Mouse (Mus musculus): ENCODE data around the gene Tnfsf13b. TPM values are rescaled to one million over a fixed set of nuclear protein-coding genes. Genes with fewer than 3 reads are reported as not detected.

The Tnfsf13b gene
- polyA plus RNA-seq, 1 experiment from 2014 or later = 0.61 TPM

DNA sequence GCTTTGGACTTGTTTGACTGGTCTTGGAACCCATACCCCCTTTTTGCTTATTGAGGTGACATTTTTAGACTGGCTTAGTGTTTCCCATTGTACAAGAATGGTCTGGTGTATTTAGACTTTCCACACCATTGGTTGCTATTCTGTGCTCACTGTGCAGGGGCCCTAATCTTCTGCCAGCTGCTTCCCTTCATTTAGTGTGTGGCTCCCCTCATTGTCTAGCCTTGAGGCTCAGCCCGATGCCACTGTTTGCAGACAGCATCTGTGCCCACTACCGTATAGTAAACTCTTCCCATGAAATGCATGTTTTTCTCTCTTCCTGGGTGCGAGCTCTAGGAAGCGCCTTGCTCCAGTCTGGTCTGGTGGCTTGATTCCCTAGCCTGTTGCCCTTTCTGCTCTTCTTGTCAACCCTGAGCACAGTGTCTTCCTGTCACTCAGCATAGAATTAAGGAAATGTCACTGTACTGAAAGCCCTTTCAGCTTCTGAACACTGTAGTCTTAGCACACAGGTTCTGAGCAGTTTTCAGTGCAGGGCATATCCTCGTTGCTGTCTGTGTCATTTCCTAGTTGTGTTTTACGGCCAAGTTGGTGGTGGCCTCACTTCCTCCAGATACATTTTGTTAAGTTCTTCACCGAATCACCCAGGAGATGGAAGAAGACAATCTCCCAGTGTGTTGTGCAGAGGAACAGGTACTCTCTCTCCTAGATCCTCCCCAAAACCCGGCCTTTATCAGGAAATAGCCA, 24.2 kb downstream of the Tnfsf13b start:
- H3K4me2 ChIP-seq (ENCODE audit: low read depth, low read length) = no peak overlapping the region
- WGBS (ENCODE audit: insufficient replicate concordance) = 35% methylated on average over 8 of the region's 8 CpGs
- ATAC-seq (ENCODE audit: low read depth) = no peak
- H3K27ac ChIP-seq (ENCODE audit: low read length) = 0 out of 2 replicates have a peak overlapping the region, but pooled peaks have one; percentile 26
- no peaks in the 10 kb centered on the region for H3K9me3 ChIP-seq (replicated peaks; ENCODE audit: control insufficient read depth, low read length)
- H3K9ac ChIP-seq (ENCODE audit: low read depth, low read length) = no peak overlapping the region
- no peaks in the 10 kb centered on the region for H3K4me1 ChIP-seq (ENCODE audit: control insufficient read depth, low read depth, low read length)
- no peaks in the 10 kb centered on the region for H3K36me3 ChIP-seq (ENCODE audit: control insufficient read depth, insufficient read depth)
- H3K27me3 ChIP-seq (ENCODE audit: control insufficient read depth, insufficient read depth, low read depth, low read length) = no peaks in the 10 kb centered on the region
- no peak overlapping the region for H3K4me3 ChIP-seq (ENCODE audit: low read depth, low read length)

DNA sequence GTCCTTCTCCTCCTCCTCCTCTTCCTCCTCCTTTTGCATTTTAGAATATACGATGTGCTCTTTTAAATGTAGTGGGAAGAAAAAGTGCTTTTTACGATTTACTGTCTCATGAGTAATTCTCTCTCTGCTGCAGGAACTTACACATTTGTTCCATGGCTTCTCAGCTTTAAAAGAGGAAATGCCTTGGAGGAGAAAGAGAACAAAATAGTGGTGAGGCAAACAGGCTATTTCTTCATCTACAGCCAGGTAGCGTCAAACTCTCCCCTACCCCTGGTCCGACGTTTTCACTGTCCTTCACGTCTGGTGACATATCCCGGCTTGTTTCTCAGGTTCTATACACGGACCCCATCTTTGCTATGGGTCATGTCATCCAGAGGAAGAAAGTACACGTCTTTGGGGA, 24.9 kb downstream of the Tnfsf13b start:
- no peaks in the 10 kb centered on the region for H3K9me3 ChIP-seq (replicated peaks; ENCODE audit: control insufficient read depth, low read length)
- H3K4me3 ChIP-seq (ENCODE audit: low read depth, low read length) = no peak overlapping the region
- H3K4me2 ChIP-seq (ENCODE audit: low read depth, low read length) = no peak overlapping the region
- H3K27ac ChIP-seq (ENCODE audit: low read length) = no peak overlapping the region
- no peaks in the 10 kb centered on the region for H3K36me3 ChIP-seq (ENCODE audit: control insufficient read depth, insufficient read depth)
- 49% methylated on average over 9 of the region's 9 CpGs for WGBS (ENCODE audit: insufficient replicate concordance)
- no peaks in the 10 kb centered on the region for H3K27me3 ChIP-seq (ENCODE audit: control insufficient read depth, insufficient read depth, low read depth, low read length)
- no peak for ATAC-seq (ENCODE audit: low read depth)
- H3K4me1 ChIP-seq (ENCODE audit: control insufficient read depth, low read depth, low read length) = no peaks in the 10 kb centered on the region
- no peak overlapping the region for H3K9ac ChIP-seq (ENCODE audit: low read depth, low read length)

DNA sequence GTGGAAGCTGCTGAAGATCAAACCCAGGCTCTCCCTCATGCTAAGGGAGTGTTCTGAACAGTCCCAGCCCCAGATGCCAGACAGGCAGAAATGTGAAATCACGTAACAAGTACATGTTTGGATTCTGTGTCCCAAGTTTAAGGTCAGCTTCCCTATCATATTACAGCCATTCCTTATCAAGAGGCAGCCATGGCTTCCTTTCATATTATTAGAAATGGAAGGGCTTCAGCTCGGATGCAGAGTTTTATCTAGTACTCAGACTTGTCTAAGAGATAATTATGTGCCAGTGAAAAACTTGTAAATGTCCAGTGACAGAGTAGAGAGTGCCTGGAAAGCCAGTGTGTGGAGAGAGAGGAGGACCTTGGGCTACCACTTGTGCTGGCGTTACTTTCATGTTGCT, 34.6 kb downstream of the Tnfsf13b start:
- H3K9ac ChIP-seq (ENCODE audit: low read depth, low read length) = no peak overlapping the region
- no peaks in the 10 kb centered on the region for H3K9me3 ChIP-seq (replicated peaks; ENCODE audit: control insufficient read depth, low read length)
- H3K27ac ChIP-seq (ENCODE audit: low read length) = no peak overlapping the region
- ATAC-seq (ENCODE audit: low read depth) = no peak
- H3K27me3 ChIP-seq (ENCODE audit: control insufficient read depth, insufficient read depth, low read depth, low read length) = no peaks in the 10 kb centered on the region
- no peak overlapping the region for H3K4me2 ChIP-seq (ENCODE audit: low read depth, low read length)
- 34% methylated on average over 3 of the region's 3 CpGs for WGBS (ENCODE audit: insufficient replicate concordance)
- H3K4me3 ChIP-seq (ENCODE audit: low read depth, low read length) = no peak overlapping the region
- H3K36me3 ChIP-seq (ENCODE audit: control insufficient read depth, insufficient read depth) = no peaks in the 10 kb centered on the region
- no peaks in the 10 kb centered on the region for H3K4me1 ChIP-seq (ENCODE audit: control insufficient read depth, low read depth, low read length)

DNA sequence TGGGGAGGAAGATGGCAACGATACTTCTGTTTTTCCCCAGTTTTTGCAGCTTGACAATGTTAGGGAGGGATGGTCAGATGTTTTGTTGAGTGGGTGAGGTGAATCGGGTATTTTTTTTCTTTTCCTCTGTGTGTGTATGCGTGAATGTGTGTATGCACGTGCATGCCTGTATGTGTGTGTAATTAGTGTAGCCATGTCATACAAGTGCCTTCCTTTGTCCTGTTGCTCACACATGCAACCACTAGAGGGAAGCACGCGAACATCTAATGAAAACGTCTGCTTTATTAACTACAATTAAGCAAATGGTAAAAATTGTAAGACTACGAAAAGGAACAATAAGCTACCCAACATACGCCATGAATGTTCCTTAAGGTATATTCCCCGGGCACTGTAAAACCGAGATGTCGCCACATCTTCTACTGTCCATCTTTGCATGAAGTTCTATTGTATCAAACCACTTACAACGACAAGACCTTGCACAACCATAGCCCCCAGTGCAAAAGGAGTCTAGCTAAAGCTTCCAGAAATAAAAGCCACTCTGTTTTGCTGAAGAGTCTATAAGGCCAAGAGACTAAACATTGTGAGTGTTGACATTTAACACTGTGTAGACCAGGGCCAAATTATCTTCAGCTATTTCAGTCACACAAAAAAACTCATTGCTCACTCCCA, 37.7 kb downstream of the Tnfsf13b start:
- Histone ChIP-seq H3K36me3 (ENCODE audit: control insufficient read depth, insufficient read depth) (no peaks in the 10 kb centered on the region), H3K27ac (ENCODE audit: low read length) (no peak overlapping the region), H3K4me1 (ENCODE audit: control insufficient read depth, low read depth, low read length) (no peaks in the 10 kb centered on the region), H3K27me3 (ENCODE audit: control insufficient read depth, insufficient read depth, low read depth, low read length) (no peaks in the 10 kb centered on the region), H3K9me3 (replicated peaks; ENCODE audit: control insufficient read depth, low read length) (no peaks in the 10 kb centered on the region), H3K4me2 (ENCODE audit: low read depth, low read length) (no peak overlapping the region), H3K4me3 (ENCODE audit: low read depth, low read length) (no peak overlapping the region), H3K9ac (ENCODE audit: low read depth, low read length) (no peak overlapping the region)
- no peak for ATAC-seq (ENCODE audit: low read depth)
- WGBS (ENCODE audit: insufficient replicate concordance) = 45% methylated on average over 13 of the region's 13 CpGs

DNA sequence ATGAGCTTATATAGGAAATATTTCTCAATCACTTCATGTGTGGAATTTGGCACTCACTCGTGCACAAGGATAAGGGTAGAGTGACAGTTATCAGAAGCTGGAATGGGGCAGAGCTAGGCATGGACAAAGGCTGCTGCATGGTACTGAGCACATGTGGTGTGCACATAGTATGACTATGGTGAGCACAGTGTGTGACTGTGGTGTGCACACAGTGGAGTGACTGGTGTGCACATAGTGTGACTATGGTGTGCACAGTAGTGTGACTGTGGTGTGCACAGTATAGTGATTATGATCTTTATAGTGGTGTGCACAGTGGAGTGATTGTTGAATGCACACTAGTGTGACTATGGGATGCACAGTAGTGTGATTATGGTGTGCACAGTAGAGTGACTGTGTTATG, 39.5 kb downstream of the Tnfsf13b start:
- Histone ChIP-seq H3K4me1 (ENCODE audit: control insufficient read depth, low read depth, low read length) (no peaks in the 10 kb centered on the region), H3K27ac (ENCODE audit: low read length) (no peak overlapping the region), H3K4me2 (ENCODE audit: low read depth, low read length) (no peak overlapping the region), H3K36me3 (ENCODE audit: control insufficient read depth, insufficient read depth) (no peaks in the 10 kb centered on the region), H3K27me3 (ENCODE audit: control insufficient read depth, insufficient read depth, low read depth, low read length) (no peaks in the 10 kb centered on the region), H3K9ac (ENCODE audit: low read depth, low read length) (no peak overlapping the region), H3K9me3 (replicated peaks; ENCODE audit: control insufficient read depth, low read length) (no peaks in the 10 kb centered on the region), H3K4me3 (ENCODE audit: low read depth, low read length) (no peak overlapping the region)
- WGBS (ENCODE audit: insufficient replicate concordance) = 43% methylated on average over 1 of the region's 1 CpGs
- no peak for ATAC-seq (ENCODE audit: low read depth)

DNA sequence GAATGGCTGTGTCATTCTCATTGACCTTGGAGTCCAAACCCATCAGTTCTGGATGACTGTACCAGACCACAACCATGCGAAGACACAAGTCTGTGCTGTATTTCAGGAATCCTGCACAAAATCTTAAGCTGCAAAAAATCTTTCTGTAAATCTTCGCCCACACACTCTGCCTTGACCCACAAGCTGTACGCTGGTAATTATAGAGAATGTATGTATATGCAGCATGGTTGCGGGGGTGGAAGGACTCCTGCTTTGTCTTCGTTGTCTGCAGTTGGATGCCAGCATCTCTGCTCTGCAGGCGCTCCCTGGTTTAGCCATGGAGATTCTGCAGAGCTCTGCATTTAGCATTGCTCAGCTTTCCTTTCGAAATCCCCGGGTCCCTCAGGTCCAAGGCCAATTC, 42.9 kb downstream of the Tnfsf13b start:
- no peak overlapping the region for H3K9ac ChIP-seq (ENCODE audit: low read depth, low read length)
- H3K9me3 ChIP-seq (replicated peaks; ENCODE audit: control insufficient read depth, low read length) = no peaks in the 10 kb centered on the region
- H3K4me1 ChIP-seq (ENCODE audit: control insufficient read depth, low read depth, low read length) = no peaks in the 10 kb centered on the region
- no peak overlapping the region for H3K27ac ChIP-seq (ENCODE audit: low read length)
- ATAC-seq (ENCODE audit: low read depth) = no peak
- no peaks in the 10 kb centered on the region for H3K27me3 ChIP-seq (ENCODE audit: control insufficient read depth, insufficient read depth, low read depth, low read length)
- H3K36me3 ChIP-seq (ENCODE audit: control insufficient read depth, insufficient read depth) = no peaks in the 10 kb centered on the region
- H3K4me3 ChIP-seq (ENCODE audit: low read depth, low read length) = no peak overlapping the region
- no peak overlapping the region for H3K4me2 ChIP-seq (ENCODE audit: low read depth, low read length)
- 56% methylated on average over 8 of the region's 8 CpGs for WGBS (ENCODE audit: insufficient replicate concordance)

DNA sequence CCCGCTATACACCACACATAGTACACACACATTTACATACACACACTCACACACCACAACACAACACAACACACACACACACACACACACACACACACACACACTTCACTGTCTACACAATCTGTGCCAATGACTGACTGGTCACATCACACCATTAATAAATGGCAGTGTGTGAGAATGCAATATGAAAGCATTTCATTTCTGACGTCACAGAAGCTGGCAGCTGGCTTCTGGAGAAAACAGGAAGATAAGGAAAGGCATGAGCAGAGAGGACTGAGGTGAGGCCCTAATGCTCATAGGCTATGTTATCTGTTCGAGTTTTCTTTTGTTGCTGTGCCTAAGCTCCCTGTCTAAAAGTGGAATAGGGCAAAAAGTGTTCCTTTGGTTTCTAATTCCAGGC, 45.3 kb downstream of the Tnfsf13b start:
- ATAC-seq (ENCODE audit: low read depth) = no peak

DNA sequence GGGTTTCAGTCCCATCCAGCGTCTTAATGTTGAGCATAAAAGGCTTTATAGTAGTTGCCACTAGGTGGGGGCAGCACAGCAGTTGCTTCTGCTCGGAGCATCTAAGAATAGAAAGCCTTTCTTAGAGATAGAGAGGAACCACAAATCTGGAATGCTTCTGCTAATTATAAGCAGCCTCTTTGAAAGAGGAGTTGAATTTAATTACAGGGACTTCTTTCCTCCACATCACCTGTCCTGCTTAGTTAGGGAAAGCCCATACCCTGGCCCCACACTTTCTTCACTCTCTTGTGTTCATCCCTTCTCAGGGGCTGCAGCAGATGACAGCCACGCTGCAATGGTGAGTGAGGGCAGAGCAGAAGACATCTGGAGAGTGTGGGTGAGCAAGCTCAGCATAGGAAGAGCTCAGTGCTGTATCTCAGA, 47.3 kb downstream of the Tnfsf13b start:
- no peak for ATAC-seq (ENCODE audit: low read depth)
- H3K36me3 ChIP-seq (ENCODE audit: control insufficient read depth, insufficient read depth) = no peaks in the 10 kb centered on the region
- no peak overlapping the region for H3K27ac ChIP-seq (ENCODE audit: low read length)
- WGBS (ENCODE audit: insufficient replicate concordance) = 16% methylated on average over 3 of the region's 3 CpGs
- no peak overlapping the region for H3K4me3 ChIP-seq (ENCODE audit: low read depth, low read length)
- no peaks in the 10 kb centered on the region for H3K27me3 ChIP-seq (ENCODE audit: control insufficient read depth, insufficient read depth, low read depth, low read length)
- no peak overlapping the region for H3K4me2 ChIP-seq (ENCODE audit: low read depth, low read length)
- no peak overlapping the region for H3K9ac ChIP-seq (ENCODE audit: low read depth, low read length)
- no peaks in the 10 kb centered on the region for H3K9me3 ChIP-seq (replicated peaks; ENCODE audit: control insufficient read depth, low read length)
- H3K4me1 ChIP-seq (ENCODE audit: control insufficient read depth, low read depth, low read length) = no peaks in the 10 kb centered on the region

More for the DNA sequence above, 45.3 kb downstream of the Tnfsf13b start:
- Histone ChIP-seq H3K4me1 (ENCODE audit: control insufficient read depth, low read depth, low read length) (no peaks in the 10 kb centered on the region), H3K27ac (ENCODE audit: low read length) (no peak overlapping the region), H3K27me3 (ENCODE audit: control insufficient read depth, insufficient read depth, low read depth, low read length) (no peaks in the 10 kb centered on the region), H3K36me3 (ENCODE audit: control insufficient read depth, insufficient read depth) (no peaks in the 10 kb centered on the region), H3K4me3 (ENCODE audit: low read depth, low read length) (no peak overlapping the region), H3K4me2 (ENCODE audit: low read depth, low read length) (no peak overlapping the region), H3K9me3 (replicated peaks; ENCODE audit: control insufficient read depth, low read length) (no peaks in the 10 kb centered on the region), H3K9ac (ENCODE audit: low read depth, low read length) (no peak overlapping the region)
- 35% methylated on average over 3 of the region's 3 CpGs for WGBS (ENCODE audit: insufficient replicate concordance)

DNA sequence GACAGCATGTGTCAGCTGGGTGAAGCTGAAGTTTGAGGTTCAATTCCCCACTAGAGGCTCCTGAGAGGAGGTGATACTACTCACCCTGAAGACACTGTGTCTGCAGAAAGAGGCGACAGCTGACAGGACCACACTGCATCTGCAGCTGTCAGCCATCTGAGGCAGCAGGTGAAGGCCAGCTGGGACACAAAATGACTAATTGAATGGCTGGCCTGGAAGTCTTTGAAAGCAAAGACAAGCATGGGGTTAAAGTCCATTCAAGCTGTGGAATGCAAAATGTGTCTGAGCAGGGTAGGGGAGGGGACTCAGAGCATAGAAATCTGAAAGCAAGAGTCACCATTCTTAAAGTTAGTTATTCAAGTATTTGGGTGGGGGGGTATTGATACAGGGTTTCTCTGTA, 54.7 kb downstream of the Tnfsf13b start:
- ATAC-seq (ENCODE audit: low read depth) = no peak
- H3K36me3 ChIP-seq (ENCODE audit: control insufficient read depth, insufficient read depth) = no peaks in the 10 kb centered on the region

More for the DNA sequence above, 54.7 kb downstream of the Tnfsf13b start:
- Histone ChIP-seq H3K27me3 (ENCODE audit: control insufficient read depth, insufficient read depth, low read depth, low read length) (no peaks in the 10 kb centered on the region), H3K4me3 (ENCODE audit: low read depth, low read length) (no peak overlapping the region), H3K27ac (ENCODE audit: low read length) (no peak overlapping the region), H3K4me2 (ENCODE audit: low read depth, low read length) (no peak overlapping the region), H3K9me3 (replicated peaks; ENCODE audit: control insufficient read depth, low read length) (no peaks in the 10 kb centered on the region), H3K9ac (ENCODE audit: low read depth, low read length) (no peak overlapping the region), H3K4me1 (ENCODE audit: control insufficient read depth, low read depth, low read length) (no peaks in the 10 kb centered on the region)
- 38% methylated on average over 1 of the region's 1 CpGs for WGBS (ENCODE audit: insufficient replicate concordance)

Measured in liver, embryonic 16.5 days (tissue).